Mouse (Mus musculus) liver, embryonic 14 days (tissue): ENCODE measurements around the gene Parl. TPM values are rescaled to one million over a fixed set of nuclear protein-coding genes. Genes with fewer than 3 reads are reported as not detected.

Experiments used
- polyA plus RNA-seq: library from polyadenylated mRNA; depleted of rRNA; stranded (reverse); fragments of >200 nt; gene quantifications from 2 replicates; pipeline ENCODE4 v1.2.3, GENCODE M21; 2012; rRNA removed

Parl gene
- 19.3 and 22.8 TPM in 2 replicates for polyA plus RNA-seq

GRCm38 (mm10) chr16:20301770-20302649, at the start of gene Parl:
Gene Parl, minus strand, starts transcription at chr16:20302387.

GRCm38 (mm10) chr16:20325286-20325685, 23.1 kb upstream of the Parl start, which contains the start of gene Cyp2ab1:
Gene Cyp2ab1, minus strand, starts transcription at chr16:20325404.

GRCm38 (mm10) chr16:20240468-20241414, 61.4 kb downstream of the Parl start, which contains the start of gene Map6d1:
Gene Map6d1, minus strand, starts transcription at chr16:20241358.

Other genes starting within 250 kb of the Parl start
- gene Klhl24, start 204.8 kb downstream of the Parl start, polyA plus RNA-seq: 2.2 TPM in 2 replicates
- gene Yeats2, start 161.3 kb downstream of the Parl start, polyA plus RNA-seq: 6.9 and 8.0 TPM in 2 replicates
- 0.01 TPM in 2 replicates for gene Map6d1, start 61.0 kb downstream of the Parl start, polyA plus RNA-seq
- 0.01 TPM in 1 of 2 replicates, not detected in the other for gene Cyp2ab1, start 23.0 kb upstream of the Parl start, polyA plus RNA-seq
- 21.9 and 24.6 TPM in 2 replicates for gene Abcc5, start 124.0 kb upstream of the Parl start, polyA plus RNA-seq
- 23.8 and 28.6 TPM in 2 replicates for gene Eif2b5, start 196.4 kb upstream of the Parl start, polyA plus RNA-seq
- gene Dvl3, start 214.6 kb upstream of the Parl start, polyA plus RNA-seq: 7.1 and 7.5 TPM in 2 replicates
- gene Ap2m1, start 233.1 kb upstream of the Parl start, polyA plus RNA-seq: 241 and 297 TPM in 2 replicates
- 14.6 and 15.9 TPM in 2 replicates for gene Abcf3, start 246.2 kb upstream of the Parl start, polyA plus RNA-seq